Mouse (Mus musculus): ENCODE data around the gene Clrn3. TPM values are rescaled to one million over a fixed set of nuclear protein-coding genes. Genes with fewer than 3 reads are reported as not detected.

The Clrn3 gene
- polyA plus RNA-seq, 1 experiment from 2014 or later: not detected

DNA sequence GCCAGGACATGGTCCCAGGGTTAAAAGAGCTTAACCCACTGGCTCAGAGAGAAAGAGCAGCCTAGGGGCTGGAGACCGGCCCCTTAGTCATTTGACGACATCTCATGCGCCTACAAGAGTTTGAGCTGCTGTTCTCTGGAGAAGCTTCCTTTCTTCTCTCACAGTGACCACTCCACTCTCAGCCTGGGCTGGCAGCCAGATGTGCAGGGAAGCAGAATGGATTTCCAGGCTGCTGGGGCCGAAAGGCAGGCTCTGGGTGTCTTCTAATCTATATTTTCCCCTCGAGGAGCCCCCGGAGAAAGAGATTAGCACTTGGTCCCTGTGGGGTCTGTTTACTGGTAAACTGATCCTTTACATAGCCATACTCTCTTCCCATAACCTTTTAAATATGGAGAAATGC, 44.7 kb downstream of the Clrn3 start:
- WGBS: 58% methylated on average over 6 of the region's 6 CpGs
- ATAC-seq (ENCODE audit: low FRiP score): no peak
- Histone ChIP-seq H3K4me2 (replicated peaks) (no peak overlapping the region), H3K9me3 (replicated peaks) (no peaks in the 10 kb centered on the region), H3K4me3 (no peak overlapping the region), H3K9ac (no peak overlapping the region), H3K36me3 (no peaks in the 10 kb centered on the region), H3K27me3 (peaks cover 38% of the 10 kb centered on the region), H3K4me1 (peaks cover 27% of the 10 kb centered on the region), H3K27ac (no peak overlapping the region)

DNA sequence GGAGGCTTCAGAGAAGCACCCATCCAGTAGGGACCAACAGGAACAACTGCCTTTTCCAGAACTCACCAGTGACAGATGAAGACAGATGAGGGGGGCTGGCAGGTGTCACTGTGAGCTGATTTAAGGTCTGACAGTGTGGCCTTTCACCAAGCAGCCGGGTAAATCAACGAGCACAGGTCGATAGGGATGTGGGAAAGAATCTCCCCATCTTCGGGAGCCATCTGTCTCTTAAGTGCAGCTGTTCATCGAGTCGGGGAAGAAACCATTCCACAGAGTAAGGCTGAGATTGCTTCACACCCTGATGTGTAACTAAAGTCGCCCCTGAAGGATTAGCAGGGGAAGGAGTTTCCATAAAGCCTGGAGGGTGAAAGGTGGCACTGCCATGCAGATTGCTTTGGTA, 47.3 kb downstream of the Clrn3 start:
- Histone ChIP-seq H3K9ac (no peak overlapping the region), H3K4me3 (no peak overlapping the region), H3K4me1 (peaks cover 26% of the 10 kb centered on the region), H3K9me3 (replicated peaks) (no peaks in the 10 kb centered on the region), H3K27me3 (peaks cover 34% of the 10 kb centered on the region), H3K27ac (no peak overlapping the region), H3K36me3 (no peaks in the 10 kb centered on the region), H3K4me2 (replicated peaks) (no peak overlapping the region)
- ATAC-seq (ENCODE audit: low FRiP score): no peak
- WGBS: 62% methylated on average over 7 of the region's 7 CpGs

DNA sequence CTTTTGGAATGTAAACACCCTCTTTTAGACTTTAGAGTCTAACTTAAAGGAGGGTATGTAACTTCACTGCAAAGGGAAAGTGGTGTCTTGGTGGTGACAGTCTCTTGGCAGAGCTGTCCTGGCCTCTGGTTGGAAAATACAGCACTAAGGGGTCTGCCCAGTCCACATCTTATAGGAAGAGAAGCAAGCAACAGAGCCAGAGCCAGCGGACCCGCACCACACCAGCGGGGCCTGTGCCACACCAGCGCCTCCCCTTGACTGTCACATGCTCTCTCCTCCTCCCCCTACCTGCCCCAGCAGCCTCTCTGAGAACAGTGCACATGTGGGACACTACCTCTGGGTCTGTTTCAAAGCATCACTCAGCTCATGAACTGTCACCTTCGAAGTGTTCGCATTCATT, 48.5 kb downstream of the Clrn3 start:
- ATAC-seq (ENCODE audit: low FRiP score): no peak
- 75% methylated on average over 6 of the region's 6 CpGs for WGBS
- Histone ChIP-seq H3K4me2 (replicated peaks) (no peak overlapping the region), H3K36me3 (no peaks in the 10 kb centered on the region), H3K4me3 (no peak overlapping the region), H3K9ac (no peak overlapping the region), H3K27me3 (peaks cover 28% of the 10 kb centered on the region), H3K9me3 (replicated peaks) (no peaks in the 10 kb centered on the region), H3K4me1 (peaks cover 14% of the 10 kb centered on the region), H3K27ac (no peak overlapping the region)

DNA sequence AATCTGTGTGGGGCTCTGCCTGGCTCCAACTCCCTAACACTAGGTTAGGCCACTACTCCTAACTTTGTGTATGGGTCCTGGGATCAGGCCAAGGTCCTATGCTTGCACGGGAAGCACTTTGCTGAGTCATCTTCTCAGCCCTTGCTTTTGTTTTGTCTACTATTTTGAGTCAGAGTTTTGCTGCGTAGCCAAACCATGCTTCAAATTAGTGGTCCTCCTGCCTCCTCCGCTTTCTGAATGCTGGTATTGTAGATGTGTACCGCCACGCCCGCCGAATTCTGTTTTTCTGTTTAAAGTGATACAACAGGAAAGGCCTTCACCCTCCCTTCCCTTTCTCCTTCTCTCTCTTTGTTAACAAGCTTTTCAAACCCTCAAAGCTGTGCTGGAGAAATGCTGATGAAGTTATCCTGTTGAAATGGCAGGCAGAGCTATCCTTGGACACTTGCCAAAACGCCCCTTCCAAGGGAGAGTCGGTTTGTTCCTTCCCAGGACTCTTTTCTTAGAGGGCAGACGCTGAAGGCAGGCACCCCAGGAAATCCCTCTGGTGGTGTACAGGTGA, 49.1 kb downstream of the Clrn3 start:
- H3K9me3 ChIP-seq (replicated peaks): no peaks in the 10 kb centered on the region
- 36% methylated on average over 10 of the region's 10 CpGs for WGBS
- H3K4me1 ChIP-seq: peaks cover 12% of the 10 kb centered on the region; the same call in 1 of the 2 replicates
- no peak overlapping the region for H3K9ac ChIP-seq
- H3K4me2 ChIP-seq (replicated peaks): peak overlapping the region; percentile 5; the same call in 1 of the 2 replicates
- H3K27ac ChIP-seq: no peak overlapping the region
- H3K27me3 ChIP-seq: peaks cover 28% of the 10 kb centered on the region
- peak; percentile 76 for ATAC-seq (ENCODE audit: low FRiP score)
- H3K36me3 ChIP-seq: no peaks in the 10 kb centered on the region
- no peak overlapping the region for H3K4me3 ChIP-seq

- ATAC-seq (ENCODE audit: low FRiP score): no peak
- no peaks in the 10 kb centered on the region for H3K36me3 ChIP-seq
- no peak overlapping the region for H3K4me3 ChIP-seq
- no peak overlapping the region for H3K27ac ChIP-seq
- H3K4me2 ChIP-seq (replicated peaks): no peak overlapping the region
- H3K4me1 ChIP-seq: peaks cover 12% of the 10 kb centered on the region; the same call in 1 of the 2 replicates
- no peak overlapping the region for H3K9ac ChIP-seq
- WGBS: 53% methylated on average over 5 of the region's 5 CpGs
- peaks cover 15% of the 10 kb centered on the region; the same call in 1 of the 2 replicates for H3K27me3 ChIP-seq
- H3K9me3 ChIP-seq (replicated peaks): no peaks in the 10 kb centered on the region
Observed at GRCm38 (mm10) chr7:135477256-135477655, 51.2 kb downstream of the Clrn3 start.

DNA sequence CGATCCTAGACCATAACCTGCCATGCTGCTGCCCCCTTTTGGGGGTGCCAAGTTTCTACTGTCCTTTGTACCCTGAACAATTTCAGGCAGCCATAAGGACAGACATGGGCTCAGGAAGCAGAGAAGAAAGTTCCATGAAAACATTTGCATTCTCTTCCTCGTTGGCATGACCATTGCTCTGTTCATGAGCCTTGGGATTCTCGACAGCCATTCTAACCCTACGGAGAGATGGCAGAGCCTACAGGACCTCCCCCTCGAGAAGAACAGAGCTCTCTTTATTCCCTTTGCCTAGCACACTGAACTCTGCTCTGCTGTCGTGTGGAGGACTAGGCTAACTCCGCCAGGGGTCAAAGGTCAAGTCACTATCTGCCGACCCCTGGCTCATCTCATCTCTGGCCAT, 52.5 kb downstream of the Clrn3 start:
- Histone ChIP-seq H3K4me1 (peaks cover 12% of the 10 kb centered on the region; the same call in 1 of the 2 replicates), H3K27ac (no peak overlapping the region), H3K36me3 (no peaks in the 10 kb centered on the region), H3K27me3 (peaks cover 10% of the 10 kb centered on the region; the same call in 1 of the 2 replicates), H3K9me3 (replicated peaks) (no peaks in the 10 kb centered on the region), H3K4me3 (no peak overlapping the region), H3K9ac (no peak overlapping the region), H3K4me2 (replicated peaks) (no peak overlapping the region)
- WGBS: 52% methylated on average over 8 of the region's 8 CpGs
- ATAC-seq (ENCODE audit: low FRiP score): no peak

GRCm38 (mm10) chr7:135470319-135470718, 58.1 kb downstream of the Clrn3 start:
- no peak overlapping the region for H3K4me3 ChIP-seq
- H3K27me3 ChIP-seq: peaks cover 9% of the 10 kb centered on the region
- 86% methylated on average over 5 of the region's 5 CpGs for WGBS
- H3K27ac ChIP-seq: no peak overlapping the region
- no peak for ATAC-seq (ENCODE audit: low FRiP score)
- no peak overlapping the region for H3K4me2 ChIP-seq (replicated peaks)
- no peaks in the 10 kb centered on the region for H3K36me3 ChIP-seq
- no peaks in the 10 kb centered on the region for H3K9me3 ChIP-seq (replicated peaks)
- no peak overlapping the region for H3K9ac ChIP-seq
- peaks cover 7% of the 10 kb centered on the region for H3K4me1 ChIP-seq

DNA sequence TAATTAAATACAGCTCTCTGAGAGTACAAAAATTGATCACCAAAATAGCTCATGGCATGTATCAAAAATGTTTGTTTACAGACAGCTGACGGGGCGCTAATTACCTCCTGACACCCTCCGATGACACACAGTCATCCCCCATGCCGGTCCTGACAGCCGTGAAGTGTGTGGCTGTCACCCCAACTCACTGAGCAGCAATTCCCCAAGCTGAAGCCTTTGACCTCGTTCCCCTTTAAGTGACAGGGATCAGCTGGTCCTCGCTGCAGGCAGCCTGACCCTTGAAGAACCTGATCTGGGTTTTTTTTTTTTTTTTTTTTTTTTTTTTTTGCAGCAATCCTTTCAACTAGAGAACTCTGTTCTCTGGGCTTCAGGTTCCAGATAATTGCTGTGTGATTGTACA, 59.8 kb downstream of the Clrn3 start:
- 41% methylated on average over 7 of the region's 7 CpGs for WGBS
- Histone ChIP-seq H3K27ac (no peak overlapping the region), H3K9me3 (replicated peaks) (no peaks in the 10 kb centered on the region), H3K36me3 (no peaks in the 10 kb centered on the region), H3K9ac (no peak overlapping the region), H3K27me3 (peaks cover 9% of the 10 kb centered on the region), H3K4me3 (no peak overlapping the region), H3K4me2 (replicated peaks) (no peak overlapping the region), H3K4me1 (peaks cover 12% of the 10 kb centered on the region)
- no peak for ATAC-seq (ENCODE audit: low FRiP score)

DNA sequence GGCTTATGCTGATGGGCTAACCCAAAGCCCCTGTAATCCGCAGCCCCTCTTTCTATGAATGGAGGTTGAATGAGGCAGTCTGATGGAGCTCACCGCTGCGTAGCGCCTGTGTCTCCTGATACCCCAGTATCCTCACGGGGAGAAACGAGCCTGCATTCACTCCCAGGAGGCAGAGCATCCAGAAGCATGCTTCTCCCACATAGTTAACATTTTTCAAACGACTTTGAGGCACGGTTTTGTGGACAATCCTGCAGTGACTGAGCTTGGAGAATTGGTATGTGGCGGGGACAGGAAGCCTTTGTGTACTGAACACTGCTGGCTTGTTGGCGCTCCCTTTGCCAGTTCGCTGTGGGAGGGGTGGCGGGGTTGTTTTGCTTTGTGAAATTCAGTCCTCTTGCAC, 63.2 kb downstream of the Clrn3 start:
- Histone ChIP-seq H3K4me2 (replicated peaks) (peak overlapping the region; percentile 38), H3K9ac (peak overlapping the region; percentile 10; the same call in 1 of the 2 replicates), H3K4me3 (0 out of 2 replicates have a peak overlapping the region, but pooled peaks have one; percentile 8), H3K36me3 (no peaks in the 10 kb centered on the region), H3K9me3 (replicated peaks) (no peaks in the 10 kb centered on the region), H3K4me1 (peaks cover 12% of the 10 kb centered on the region), H3K27ac (peak overlapping the region; percentile 26; the same call in 1 of the 2 replicates), H3K27me3 (peaks cover 9% of the 10 kb centered on the region)
- 11% methylated on average over 12 of the region's 12 CpGs for WGBS
- peak; percentile 64 for ATAC-seq (ENCODE audit: low FRiP score)

- ATAC-seq (ENCODE audit: low FRiP score): peak; percentile 50; the same call in 1 of the 2 replicates
- Histone ChIP-seq H3K27me3 (peaks cover 9% of the 10 kb centered on the region), H3K4me3 (no peak overlapping the region), H3K36me3 (no peaks in the 10 kb centered on the region), H3K4me2 (replicated peaks) (peak overlapping the region; percentile 38), H3K4me1 (peaks cover 12% of the 10 kb centered on the region), H3K9ac (no peak overlapping the region), H3K9me3 (replicated peaks) (no peaks in the 10 kb centered on the region), H3K27ac (peak overlapping the region; percentile 26; the same call in 1 of the 2 replicates)
- WGBS: 49% methylated on average over 3 of the region's 3 CpGs
Observed at GRCm38 (mm10) chr7:135464689-135465259, 63.7 kb downstream of the Clrn3 start.

MicroRNA genes within 50 kb of the gene (microRNA counts, 519-probe panel; counts per million panel counts)
- 470 counts per million, percentile 58 among the panel's probes with 10 or more counts for microRNA mmu-miR-1962

Small RNAs within 50 kb of the gene (microRNA-seq; reads per million reads assigned to microRNA genes)
- not detected for gene Mir1962

Other genes starting within 250 kb of the Clrn3 start
- gene Foxi2, start 118.3 kb downstream of the Clrn3 start, polyA plus RNA-seq (2016; fragmentation: Nextera tagmentation; extraction: Ambion mirVana): 0.10 TPM in 1 of 2 replicates, not detected in the other
- gene Ptpre, start 8.8 kb upstream of the Clrn3 start, polyA plus RNA-seq (2016; fragmentation: Nextera tagmentation; extraction: Ambion mirVana): 2.3 and 2.5 TPM in 2 replicates
- gene Mki67, start 187.7 kb upstream of the Clrn3 start, polyA plus RNA-seq (2016; fragmentation: Nextera tagmentation; extraction: Ambion mirVana): 36.0 and 37.0 TPM in 2 replicates

Data from hindbrain, embryonic 12.5 days (tissue).